Mouse (Mus musculus) mature B cell (primary cell): Measurements from ENCODE around the gene Ywhah.

Source experiments
- in situ Hi-C: fragments of 300-500 bp; cut with MboI; formaldehyde crosslinking; loops from 2 replicates; pipeline ENCODE4 v1.14.3; 2019

Ywhah gene

GRCm38 (mm10) chr5:33018561-33019425 is at the start of gene Ywhah:
Ywhah (plus strand) TSS chr5:33018816.
- in situ Hi-C loops, result no loop called here

- in situ Hi-C loops, result no loop called here
These were observed 42.1 kb upstream of the Ywhah start for GRCm38 (mm10) chr5:32976541-32976940.

GRCm38 (mm10) chr5:32977179-32977578 is 41.4 kb upstream of the Ywhah start:
- in situ Hi-C loops, result no loop called here

- in situ Hi-C loops, result no loop called here
These were observed 33.2 kb upstream of the Ywhah start for GRCm38 (mm10) chr5:32985379-32985778.

GRCm38 (mm10) chr5:32987873-32988272 is 30.7 kb upstream of the Ywhah start:
- in situ Hi-C loops, result no loop called here

- in situ Hi-C loops, result no loop called here
These were observed 28.5 kb upstream of the Ywhah start for GRCm38 (mm10) chr5:32989959-32990640.

GRCm38 (mm10) chr5:32991152-32991551 is 27.5 kb upstream of the Ywhah start:
- in situ Hi-C loops, result no loop called here

- in situ Hi-C loops, result no loop called here
These were observed 24.1 kb upstream of the Ywhah start for GRCm38 (mm10) chr5:32994471-32994870.

GRCm38 (mm10) chr5:32995756-32996155 is 22.9 kb upstream of the Ywhah start:
- in situ Hi-C loops, result no loop called here

- in situ Hi-C loops, result no loop called here
These were observed 22.1 kb upstream of the Ywhah start for GRCm38 (mm10) chr5:32996560-32996959.

- in situ Hi-C loops, result no loop called here
These were observed 20.9 kb upstream of the Ywhah start for GRCm38 (mm10) chr5:32997686-32998085.

GRCm38 (mm10) chr5:32998783-32999182 is 19.8 kb upstream of the Ywhah start:
- in situ Hi-C loops, result no loop called here

- in situ Hi-C loops, result no loop called here
These were observed 17.5 kb upstream of the Ywhah start for GRCm38 (mm10) chr5:33001111-33001510.

- in situ Hi-C loops, result no loop called here
These were observed 15.8 kb upstream of the Ywhah start for GRCm38 (mm10) chr5:33002781-33003180.

- in situ Hi-C loops, result no loop called here
These were observed 15.1 kb upstream of the Ywhah start for GRCm38 (mm10) chr5:33003500-33003899.

GRCm38 (mm10) chr5:33004110-33004509 is 14.5 kb upstream of the Ywhah start:
- in situ Hi-C loops, result no loop called here

GRCm38 (mm10) chr5:33005442-33006145 is 13.0 kb upstream of the Ywhah start:
- in situ Hi-C loops, result no loop called here

GRCm38 (mm10) chr5:33006670-33007069 is 11.9 kb upstream of the Ywhah start:
- in situ Hi-C loops, result no loop called here

- in situ Hi-C loops, result no loop called here
These were observed 11.2 kb upstream of the Ywhah start for GRCm38 (mm10) chr5:33007371-33007770.

GRCm38 (mm10) chr5:33009301-33009700 is 9.3 kb upstream of the Ywhah start:
- in situ Hi-C loops, result no loop called here

GRCm38 (mm10) chr5:33009818-33010812 is 8.5 kb upstream of the Ywhah start:
- in situ Hi-C loops, result no loop called here
